Mouse (Mus musculus) MEL (cell line): Measurements from ENCODE around the gene Vps39. TPM values are rescaled to one million over a fixed set of nuclear protein-coding genes. Genes with fewer than 3 reads are reported as not detected.

Source experiments
- DNase-seq: peaks from one replicate; pipeline ENCODE4 v3.0.0; 2011; ENCODE audit warnings: low read depth, low spot score
- H3K27ac ChIP-seq: 2 replicates; pipeline ENCODE4 v1.5.1; 2012; ENCODE audit warnings: low read depth, mild to moderate bottlenecking, control low read depth, low read length, moderate library complexity; ENCODE audit not compliant: control insufficient read depth
- H3K27me3 ChIP-seq, 2 experiments: fragments of 150-350 bp in 1 of 2; sonication (generic) in 1 of 2; 2 replicates each; pipeline ENCODE4 v1.6.1; 2012; ENCODE audit warnings: low read length in 2 of 2, mild to moderate bottlenecking in 2 of 2, improper control_type of control experiment in 1 of 2, moderate library complexity in 1 of 2; ENCODE audit not compliant: insufficient read depth in 2 of 2, control insufficient read depth in 1 of 2
- H3K36me3 ChIP-seq, 2 experiments: 2 replicates each; pipeline ENCODE4 v1.6.1; 2012 to 2014; ENCODE audit warnings: low read length in 2 of 2, improper control_type of control experiment in 1 of 2, inconsistent platforms in 1 of 2, mild to moderate bottlenecking in 1 of 2; ENCODE audit not compliant: insufficient read depth in 2 of 2, control insufficient read depth in 1 of 2
- H3K4me1 ChIP-seq, 2 experiments: fragments of 150-350 bp in 1 of 2; sonication (generic) in 1 of 2; 2 replicates each; pipeline ENCODE4 v1.6.1; 2012; ENCODE audit warnings: low read length in 2 of 2, improper control_type of control experiment in 1 of 2, mild to moderate bottlenecking in 1 of 2; ENCODE audit not compliant: insufficient read depth in 2 of 2, control insufficient read depth in 1 of 2
- H3K4me3 ChIP-seq, 2 experiments: fragments of 150-350 bp in 1 of 2; sonication (generic) in 1 of 2; 2 replicates each; pipeline ENCODE4 v1.5.1; 2012; ENCODE audit warnings: low read depth in 2 of 2, low read length in 2 of 2, mild to moderate bottlenecking in 2 of 2, moderate library complexity in 2 of 2, control low read depth in 1 of 2, improper control_type of control experiment in 1 of 2; ENCODE audit not compliant: control insufficient read depth in 1 of 2, insufficient read depth in 1 of 2
- H3K79me2 ChIP-seq: 2 replicates; pipeline ENCODE4 v1.6.1; 2012; ENCODE audit warnings: mild to moderate bottlenecking, low read length, moderate library complexity; ENCODE audit not compliant: control insufficient read depth, poor library complexity, insufficient read depth
- H3K9ac ChIP-seq: 2 replicates; pipeline ENCODE4 v1.6.1; 2012; ENCODE audit warnings: low read depth, mild to moderate bottlenecking, control low read depth, low read length, moderate library complexity; ENCODE audit not compliant: control insufficient read depth, poor library complexity, severe bottlenecking
- H3K9me3 ChIP-seq: fragments of 150-350 bp; sonication (generic); replicated peaks from 2 replicates; pipeline ENCODE4 v1.6.1; 2012; ENCODE audit warnings: mild to moderate bottlenecking, low read length, improper control_type of control experiment, moderate library complexity; ENCODE audit not compliant: insufficient read depth
- BHLHE40 ChIP-seq: IDR thresholded peaks from 2 replicates; pipeline ENCODE4 v1.6.1; 2012; ENCODE audit warnings: low read depth, mild to moderate bottlenecking, inconsistent platforms, low read length, improper control_type of control experiment, borderline replicate concordance
- CHD2 ChIP-seq: IDR thresholded peaks from 2 replicates; pipeline ENCODE4 v1.6.1; 2011; ENCODE audit warnings: low read length, improper control_type of control experiment
- CTCF ChIP-seq, 3 experiments: IDR thresholded peaks in 2 of 3; conservative IDR thresholded peaks in 1 of 3; 2 replicates each; pipeline ENCODE4 v1.5.1; 2011 to 2012; ENCODE audit warnings: low read length in 3 of 3, low read depth in 2 of 3, mild to moderate bottlenecking in 2 of 3, improper control_type of control experiment in 1 of 3, inconsistent platforms in 1 of 3, mixed read lengths in 1 of 3, moderate library complexity in 1 of 3; ENCODE audit not compliant: control insufficient read depth in 1 of 3, insufficient read depth in 1 of 3, poor library complexity in 1 of 3, severe bottlenecking in 1 of 3
- E2F4 ChIP-seq: IDR thresholded peaks from 2 replicates; pipeline ENCODE4 v1.6.1; 2011; ENCODE audit warnings: low read depth, low read length, improper control_type of control experiment, borderline replicate concordance
- ELF1 ChIP-seq: IDR thresholded peaks from 2 replicates; pipeline ENCODE4 v1.6.1; 2014; ENCODE audit warnings: low read depth, mild to moderate bottlenecking, inconsistent platforms, low read length, improper control_type of control experiment, moderate library complexity
- EP300 ChIP-seq, 2 experiments: IDR thresholded peaks; 2 replicates each; pipeline ENCODE4 v1.6.1; 2011; ENCODE audit warnings: improper control_type of control experiment in 2 of 2, low read length in 2 of 2, low read depth in 1 of 2, mild to moderate bottlenecking in 1 of 2
- ETS1 ChIP-seq: IDR thresholded peaks from 2 replicates; pipeline ENCODE4 v1.6.1; 2012; ENCODE audit warnings: low read depth, mild to moderate bottlenecking, inconsistent platforms, low read length, improper control_type of control experiment, moderate library complexity
- GABPA ChIP-seq: IDR thresholded peaks from 2 replicates; pipeline ENCODE4 v1.6.1; 2012; ENCODE audit warnings: low read depth, mild to moderate bottlenecking, inconsistent platforms, low read length, improper control_type of control experiment, moderate library complexity
- HCFC1 ChIP-seq: IDR thresholded peaks from 2 replicates; pipeline ENCODE4 v1.6.1; 2012; ENCODE audit warnings: low read depth, mild to moderate bottlenecking, inconsistent platforms, low read length, improper control_type of control experiment, moderate library complexity
- MAX ChIP-seq: IDR thresholded peaks from 2 replicates; pipeline ENCODE4 v1.6.1; 2011; ENCODE audit warnings: low read length, improper control_type of control experiment
- MAZ ChIP-seq: IDR thresholded peaks from 2 replicates; pipeline ENCODE4 v1.6.1; 2012; ENCODE audit warnings: low read depth, mild to moderate bottlenecking, inconsistent platforms, low read length, improper control_type of control experiment
- MEF2A ChIP-seq: IDR thresholded peaks from 2 replicates; pipeline ENCODE4 v1.6.1; 2014; ENCODE audit warnings: low read depth, mild to moderate bottlenecking, inconsistent platforms, low read length, improper control_type of control experiment; ENCODE audit not compliant: poor library complexity, insufficient replicate concordance, severe bottlenecking; ENCODE audit errors: extremely low read depth
- MYC ChIP-seq: IDR thresholded peaks from 2 replicates; pipeline ENCODE4 v1.6.1; 2011; ENCODE audit warnings: low read depth, mild to moderate bottlenecking, low read length, improper control_type of control experiment, moderate library complexity
- NELFE ChIP-seq: IDR thresholded peaks from 2 replicates; pipeline ENCODE4 v1.6.1; 2011; ENCODE audit warnings: low read depth, low read length, improper control_type of control experiment
- POLR2A ChIP-seq, 2 experiments: IDR thresholded peaks; 2 replicates each; pipeline ENCODE4 v1.6.1; 2011 to 2012; ENCODE audit warnings: low read length in 2 of 2, mild to moderate bottlenecking in 2 of 2, control low read depth in 1 of 2, improper control_type of control experiment in 1 of 2, low read depth in 1 of 2, moderate library complexity in 1 of 2; ENCODE audit not compliant: control insufficient read depth in 1 of 2, insufficient read depth in 1 of 2, poor library complexity in 1 of 2
- POLR2AphosphoS2 ChIP-seq: IDR thresholded peaks from 2 replicates; pipeline ENCODE4 v1.6.1; 2011; ENCODE audit warnings: low read length, improper control_type of control experiment
- POLR2AphosphoS5 ChIP-seq: IDR thresholded peaks from 2 replicates; pipeline ENCODE4 v1.6.1; 2012; ENCODE audit warnings: low read depth, borderline replicate concordance, mild to moderate bottlenecking, inconsistent platforms, low read length, moderate library complexity, mixed read lengths
- RAD21 ChIP-seq: IDR thresholded peaks from 2 replicates; pipeline ENCODE4 v1.6.1; 2011; ENCODE audit warnings: mild to moderate bottlenecking, low read depth, low read length, improper control_type of control experiment
- RCOR1 ChIP-seq: IDR thresholded peaks from 2 replicates; pipeline ENCODE4 v1.6.1; 2012; ENCODE audit warnings: low read depth, mild to moderate bottlenecking, inconsistent platforms, low read length, improper control_type of control experiment
- SIN3A ChIP-seq: IDR thresholded peaks from 2 replicates; pipeline ENCODE4 v1.6.1; 2012; ENCODE audit warnings: low read length, improper control_type of control experiment, inconsistent platforms
- SMC3 ChIP-seq: IDR thresholded peaks from 2 replicates; pipeline ENCODE4 v1.6.1; 2011; ENCODE audit warnings: low read depth, low read length, improper control_type of control experiment
- TAL1 ChIP-seq: IDR thresholded peaks from 2 replicates; pipeline ENCODE4 v1.6.1; 2012; ENCODE audit warnings: mild to moderate bottlenecking, inconsistent platforms, low read length, moderate library complexity, mixed read lengths
- TBP ChIP-seq: IDR thresholded peaks from 2 replicates; pipeline ENCODE4 v1.8.0; 2011; ENCODE audit warnings: low read depth, low read length, improper control_type of control experiment
- UBTF ChIP-seq: IDR thresholded peaks from 2 replicates; pipeline ENCODE4 v1.6.1; 2012; ENCODE audit warnings: low read depth, mild to moderate bottlenecking, inconsistent platforms, low read length, improper control_type of control experiment, moderate library complexity, borderline replicate concordance; ENCODE audit not compliant: insufficient read depth
- ZNF384 ChIP-seq: IDR thresholded peaks from 2 replicates; pipeline ENCODE4 v1.6.1; 2012; ENCODE audit warnings: low read depth, mild to moderate bottlenecking, inconsistent platforms, low read length, improper control_type of control experiment
- polyA plus RNA-seq, 2 experiments: library from polyadenylated mRNA; stranded (reverse) in 1 of 2; unstranded in 1 of 2; fragments of >175 nt in 1 of 2; fragments of >200 nt in 1 of 2; gene quantifications; 2 replicates each; pipeline versions ENCODE4 v1.2.1 to v1.2.4; 2012; ENCODE audit warnings: low replicate concordance in 2 of 2, low read depth in 1 of 2; ENCODE audit not compliant: insufficient read length in 2 of 2, insufficient read depth in 1 of 2, missing spikeins in 1 of 2
- total RNA-seq: library from RNA; depleted of rRNA; stranded (reverse); fragments of 300-350 nt; gene quantifications from 2 replicates; pipeline ENCODE4 v1.2.3, GENCODE M21; 2012; rRNA removed

Vps39 gene
- 20.8 and 20.9 TPM in 2 replicates for total RNA-seq
- 10 to 100 TPM in 1 of 2 experiments, not detected in 1; 19.6 TPM for polyA plus RNA-seq

- Histone ChIP-seq H3K79me2 (peaks cover 10% of the 10 kb centered on the region), H3K4me3 (peak within 1 kb of the TSS; percentile 76 to 91), H3K27me3 (no peaks in the 10 kb centered on the region), H3K36me3 (peaks cover 2 to 25% of the 10 kb centered on the region in 2 experiments; a peak in 3 of 4 replicates), H3K9ac (peak within 1 kb of the TSS; percentile 78), H3K9me3 (no peaks in the 10 kb centered on the region), H3K4me1 (peaks cover 9 to 19% of the 10 kb centered on the region in 2 experiments), H3K27ac (0 out of 2 replicates have a peak within 1 kb of the TSS, but pooled peaks have one; percentile 20)
- peak; percentile 94 for DNase-seq
- TF ChIP-seq RCOR1 (0 out of 2 replicates have a peak, but pooled peaks have one; percentile 7), POLR2AphosphoS5 (no peak), POLR2A (IDR thresholded peaks at IDR 0.05; ENCODE audit: control insufficient read depth in 1 of 2, insufficient read depth in 1 of 2, low read depth in 1 of 2, low read length in 2 of 2, poor library complexity in 1 of 2) (peak; percentile 60 to 88; a peak in 3 of 4 replicates), RAD21 (no peak), NELFE (peak; percentile 73), TBP (peak; percentile 78), MYC (peak; percentile 55; the same call in 1 of the 2 replicates), POLR2AphosphoS2 (peak; percentile 35; the same call in 1 of the 2 replicates), MAX (no peak), UBTF (no peak), SIN3A (peak; percentile 73), ELF1 (peak; percentile 89), HCFC1 (peak; percentile 78), ZNF384 (peak; percentile 47; the same call in 1 of the 2 replicates), E2F4 (no peak), BHLHE40 (no peak)
Observed at GRCm38 (mm10) chr2:120352682-120353646, at the start of gene Vps39. Gene Vps39 (minus strand): TSS chr2:120353137.

- peaks cover 4 to 5% of the 10 kb centered on the region in 2 experiments; a peak in 3 of 4 replicates for H3K4me1 ChIP-seq
- H3K27me3 ChIP-seq = no peaks in the 10 kb centered on the region
- no peak overlapping the region for H3K9ac ChIP-seq
- H3K36me3 ChIP-seq = peaks cover 7 to 22% of the 10 kb centered on the region in 2 experiments
- no peak overlapping the region for H3K27ac ChIP-seq
- no peak overlapping the region for H3K4me3 ChIP-seq
- TF ChIP-seq CHD2 = no peak
- no peak for TF ChIP-seq SMC3
- TF ChIP-seq POLR2AphosphoS5 = no peak
- TF ChIP-seq GABPA = no peak
- no peak for TF ChIP-seq BHLHE40
- no peak for TF ChIP-seq MEF2A
- no peak for TF ChIP-seq CTCF (IDR thresholded peaks at IDR 0.05 in 2 of 3, conservative IDR thresholded peaks at IDR 0.05 in 1 of 3; ENCODE audit: control insufficient read depth in 1 of 3, insufficient read depth in 1 of 3, low read depth in 2 of 3, low read length in 3 of 3, poor library complexity in 1 of 3, severe bottlenecking in 1 of 3)
- no peak for TF ChIP-seq EP300 (IDR thresholded peaks at IDR 0.05; ENCODE audit: low read depth in 1 of 2, low read length in 2 of 2)
- no peak for TF ChIP-seq SIN3A
- no peak for TF ChIP-seq ETS1
- TF ChIP-seq NELFE = no peak
- TF ChIP-seq MAZ = no peak
- TF ChIP-seq RCOR1 = no peak
- TF ChIP-seq MAX = no peak
- no peak for TF ChIP-seq TAL1
- TF ChIP-seq MYC = no peak
- TF ChIP-seq, all 39 proteins: peak for 0
- Histone ChIP-seq H3K9me3 (no peaks in the 10 kb centered on the region), H3K79me2 (peaks cover 21% of the 10 kb centered on the region)
- DNase-seq = no peak
Observed at GRCm38 (mm10) chr2:120397951-120398350, 45.0 kb upstream of the Vps39 start.
